Mouse (Mus musculus): ENCODE results near the gene Mettl26.

Gene Mettl26

DNA sequence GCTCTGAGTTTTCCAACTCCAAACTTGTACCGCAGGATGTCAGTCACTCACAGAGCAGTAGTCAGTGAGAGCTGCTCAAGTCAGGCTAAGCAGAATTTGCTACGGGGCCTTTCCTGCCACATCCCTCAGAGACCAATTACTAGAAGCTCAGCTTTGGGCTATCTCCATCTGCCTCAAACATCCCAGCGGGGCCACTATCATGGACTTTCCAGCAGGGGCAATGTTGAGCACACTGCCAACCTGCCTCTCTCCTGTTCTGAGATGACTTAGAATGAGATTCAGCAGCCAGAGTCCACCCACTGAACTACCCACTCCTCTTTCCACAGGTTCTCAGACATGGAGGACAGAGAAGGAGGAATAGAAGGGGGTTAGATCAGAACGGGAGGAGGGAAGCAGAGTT lies 10.8 kb downstream of the Mettl26 start:
- no peak for DNase-seq (ENCODE audit: low spot score)

DNA sequence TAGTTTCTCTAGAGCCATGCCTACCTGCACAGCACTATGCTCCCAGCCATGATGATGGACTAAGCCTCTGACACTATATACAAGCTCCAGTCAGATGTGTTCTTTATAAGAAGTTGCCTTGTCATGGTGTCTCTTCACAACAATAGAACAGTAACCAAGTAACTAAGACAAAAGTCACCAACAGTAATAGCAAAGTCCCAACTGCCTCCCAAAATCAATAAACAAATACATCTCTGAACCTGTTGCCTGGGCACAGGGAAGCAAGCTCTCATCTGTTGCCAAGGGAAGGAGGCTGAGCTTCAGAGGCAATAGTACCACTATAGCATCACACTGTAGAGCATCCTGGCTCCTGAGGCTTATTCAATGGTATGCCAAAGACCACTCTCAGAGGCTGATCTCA lies 11.9 kb downstream of the Mettl26 start:
- DNase-seq (ENCODE audit: low spot score): no peak

DNA sequence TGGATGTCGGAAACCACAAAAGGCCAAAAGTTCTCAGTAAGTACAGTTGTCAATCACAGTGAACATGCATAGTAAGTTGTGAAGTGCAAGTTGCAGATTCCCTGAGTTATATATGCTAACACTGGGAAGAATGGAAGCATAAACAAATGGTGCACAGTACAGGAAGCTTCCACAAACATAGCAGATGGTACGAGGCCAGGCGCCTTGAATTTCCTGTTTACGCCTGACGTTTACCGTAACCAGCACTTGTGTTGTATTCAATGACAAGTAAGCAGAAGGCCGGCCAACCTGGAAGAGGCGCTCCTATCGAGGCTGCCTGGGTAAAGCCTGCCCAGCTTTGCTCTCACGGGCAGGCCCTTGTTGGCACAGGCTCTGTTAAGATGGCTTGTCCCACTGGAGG lies 12.6 kb downstream of the Mettl26 start:
- DNase-seq (ENCODE audit: low spot score): peak; percentile 44

DNA sequence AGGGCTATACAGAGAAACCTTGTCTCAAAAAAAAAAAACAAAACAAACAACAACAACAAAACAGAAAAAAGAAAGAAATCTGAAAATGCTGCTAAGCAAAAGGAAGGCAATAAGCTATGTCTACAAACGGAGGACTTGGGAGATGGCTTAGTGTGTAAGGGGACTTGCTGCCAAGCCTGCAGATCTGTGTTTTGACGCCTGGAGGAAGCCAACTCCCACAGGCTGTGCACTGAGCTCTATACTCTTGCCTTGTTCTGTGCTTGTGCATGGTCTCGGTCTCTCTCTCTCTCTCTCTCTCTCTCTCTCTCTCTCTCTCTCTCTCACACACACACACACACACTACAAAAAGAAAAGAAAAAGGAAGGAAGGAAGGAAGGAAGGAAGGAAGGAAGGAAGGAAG lies 14.0 kb downstream of the Mettl26 start:
- DNase-seq (ENCODE audit: low spot score): no peak

DNA sequence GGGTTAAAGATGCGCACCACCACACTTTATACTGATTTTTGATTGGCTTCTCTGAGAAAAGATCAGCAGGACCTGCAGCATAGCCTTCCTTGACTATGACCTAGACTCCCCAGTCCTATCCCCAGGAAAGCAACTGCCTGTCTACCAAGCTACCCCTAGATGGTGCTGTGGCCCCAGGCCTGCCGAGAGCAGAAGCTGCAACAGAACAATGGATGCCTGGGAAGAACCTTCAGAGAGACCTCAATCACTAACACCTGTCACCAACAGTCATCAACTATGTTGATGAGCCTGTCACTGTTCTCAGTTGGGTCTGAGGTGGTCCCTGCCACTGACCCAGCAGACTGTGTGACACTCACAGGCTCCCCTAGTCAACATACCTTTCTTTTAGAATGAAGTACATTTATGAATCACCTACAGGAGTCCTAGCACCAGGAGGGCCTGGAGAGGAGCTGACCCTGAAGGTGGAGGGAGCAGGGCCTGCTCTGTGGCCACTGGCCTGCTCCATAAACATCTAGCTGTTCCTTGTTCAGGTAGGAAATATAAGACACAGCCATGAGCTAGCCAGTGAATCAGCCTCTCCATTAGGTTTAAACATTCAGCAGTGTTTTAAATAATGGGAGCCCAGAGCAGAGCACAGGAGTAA lies 19.2 kb downstream of the Mettl26 start:
- peak; percentile 78 for DNase-seq (ENCODE audit: low spot score)

DNA sequence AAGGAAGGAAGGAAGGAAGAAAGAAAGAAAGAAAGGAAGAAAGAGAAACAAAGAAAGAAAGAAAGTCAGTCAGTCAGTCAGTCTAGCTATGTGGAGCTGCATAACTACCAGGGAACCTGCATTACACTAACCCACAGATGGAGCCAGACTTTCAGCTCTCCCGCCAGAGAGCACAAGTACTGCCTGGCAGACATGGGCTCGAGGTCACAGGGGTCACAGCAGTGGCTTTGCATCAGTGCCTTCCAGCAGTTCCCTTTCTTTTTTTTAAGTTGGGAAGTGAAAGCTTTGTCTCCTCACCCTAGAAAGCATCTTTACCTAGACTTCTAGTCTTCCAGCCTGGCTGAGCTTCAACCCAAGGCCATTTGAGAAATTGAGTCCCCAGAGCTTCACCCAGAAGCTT lies 20.5 kb downstream of the Mettl26 start:
- no peak for DNase-seq (ENCODE audit: low spot score)

DNA sequence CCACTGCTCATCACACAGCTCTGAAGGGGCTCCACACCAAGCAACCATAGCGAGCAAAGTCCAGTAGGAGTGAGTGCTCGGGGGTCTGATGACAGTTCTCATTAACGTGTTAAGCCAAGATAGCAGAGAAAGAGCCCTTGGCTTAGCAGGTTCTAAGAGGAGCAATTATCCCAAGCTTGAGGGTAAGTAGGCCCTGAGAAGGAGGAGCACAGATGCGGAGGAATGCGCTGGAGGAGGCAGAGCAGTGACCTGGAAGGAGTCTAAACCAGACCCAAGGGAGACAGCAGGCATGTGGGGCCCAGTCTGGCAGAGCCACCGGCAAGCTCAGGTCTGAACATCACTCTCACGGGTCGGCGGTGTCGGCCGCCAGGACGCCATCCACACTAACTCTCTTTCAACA lies 21.0 kb downstream of the Mettl26 start:
- DNase-seq (ENCODE audit: low spot score): no peak

DNA sequence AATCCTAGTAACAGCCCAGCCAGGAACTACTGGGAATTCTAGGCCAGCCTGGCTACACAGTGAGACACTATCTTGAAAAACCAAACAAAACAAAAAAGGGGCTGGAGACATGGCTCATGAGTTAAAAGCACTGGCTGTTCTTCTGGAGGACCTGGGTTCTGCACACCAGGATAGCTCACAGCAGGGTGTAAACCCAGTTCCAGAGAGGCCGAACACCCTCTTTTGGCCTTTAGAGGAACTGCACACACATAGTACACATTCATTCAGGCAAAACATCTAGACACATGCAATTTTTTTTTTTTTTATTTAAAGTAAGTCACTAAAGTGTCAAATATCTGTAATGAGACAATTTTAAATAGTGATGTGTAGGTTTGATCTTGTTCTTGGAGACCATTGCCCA lies 25.3 kb downstream of the Mettl26 start:
- no peak for DNase-seq (ENCODE audit: low spot score)

DNA sequence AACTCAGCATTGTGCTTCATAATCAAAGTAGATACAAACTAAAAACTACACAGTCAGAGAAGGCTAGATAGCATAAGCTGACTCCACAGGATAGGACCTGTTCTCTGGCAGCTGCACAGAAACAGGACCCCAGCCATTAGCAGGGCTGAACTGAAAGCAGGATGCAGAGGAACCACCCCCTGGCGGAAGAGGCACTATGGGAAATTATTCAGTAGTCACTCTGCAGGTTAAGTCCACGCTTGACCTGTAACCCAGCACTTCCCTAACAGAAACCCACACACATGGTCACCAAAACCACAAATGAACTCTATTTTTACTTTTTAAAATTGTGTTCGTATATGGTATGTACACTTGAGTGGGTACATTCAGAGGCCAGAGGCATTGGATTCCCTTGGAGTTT lies 28.2 kb downstream of the Mettl26 start:
- no peak for DNase-seq (ENCODE audit: low spot score)

DNA sequence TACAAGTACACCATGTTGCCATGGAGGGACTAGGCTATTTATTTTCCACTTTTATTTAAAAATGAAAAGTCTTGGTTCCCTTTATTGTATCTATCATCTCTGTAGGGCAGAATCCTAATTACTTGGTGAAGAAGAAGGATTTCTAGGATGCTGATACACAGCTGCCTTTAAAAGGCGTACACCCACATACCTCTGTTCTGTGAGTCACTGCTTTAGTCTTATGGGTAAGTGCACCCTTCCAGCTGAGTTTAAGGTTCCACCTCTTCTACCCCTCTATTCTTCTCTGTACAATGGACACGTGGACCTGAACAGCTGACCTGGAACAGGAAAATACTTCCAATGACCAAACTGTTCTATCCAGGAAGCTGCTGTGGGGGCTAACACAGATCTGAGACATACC lies 32.8 kb downstream of the Mettl26 start:
- no peak for DNase-seq (ENCODE audit: low spot score)

DNA sequence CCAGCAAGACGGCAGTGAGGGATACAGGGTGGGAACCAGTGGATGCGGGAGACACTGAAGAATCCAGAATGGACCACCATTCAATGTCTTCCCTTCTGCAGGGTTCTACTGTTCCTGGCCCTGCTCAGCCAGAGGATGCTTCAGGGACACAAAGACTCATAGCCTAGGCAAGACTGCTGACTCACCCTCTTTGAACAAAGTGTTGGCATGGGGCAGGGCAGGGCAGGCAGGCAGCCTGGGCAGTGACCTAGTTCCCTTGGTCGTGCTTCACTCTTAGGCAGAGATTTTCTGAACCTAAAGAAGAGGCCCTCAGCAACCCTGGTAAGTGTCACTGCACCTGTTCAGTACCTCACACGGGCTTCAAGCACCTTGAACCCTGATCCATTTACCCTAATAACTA lies 36.9 kb downstream of the Mettl26 start:
- peak; percentile 33 for DNase-seq (ENCODE audit: low spot score)

DNA sequence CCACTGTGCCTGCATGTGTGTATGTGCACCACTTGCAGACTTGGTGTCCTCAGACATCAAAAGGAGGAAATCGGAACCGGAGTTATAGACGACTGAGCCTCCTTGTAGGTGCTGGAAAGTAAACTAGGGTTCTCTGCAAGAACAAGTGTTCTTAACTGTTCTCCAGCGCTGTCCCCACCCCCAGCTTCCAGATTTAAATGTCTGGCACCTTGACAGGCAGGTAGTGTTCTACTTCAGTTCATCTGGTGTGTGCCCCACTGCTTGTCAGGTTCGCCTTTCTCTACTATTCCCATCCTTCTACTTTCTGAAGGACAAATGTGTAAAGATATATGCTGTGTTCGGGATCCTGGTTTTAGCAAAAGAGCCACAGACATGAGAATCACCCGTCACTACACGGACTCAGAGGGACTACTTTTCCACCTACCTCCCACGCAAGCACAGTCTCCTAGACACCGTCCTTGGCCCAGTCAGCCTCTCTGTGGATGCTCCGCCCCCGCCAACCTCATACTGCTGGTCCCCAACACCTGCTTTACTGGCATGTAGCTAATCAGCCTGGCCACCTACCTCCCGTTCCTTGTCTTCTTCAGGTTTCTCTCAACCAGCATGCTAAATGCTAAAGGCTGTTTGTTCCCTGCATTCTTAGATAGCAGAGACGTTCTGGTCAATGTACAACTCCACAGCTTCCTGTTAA lies 38.5 kb downstream of the Mettl26 start:
- peak; percentile 38 for DNase-seq (ENCODE audit: low spot score)

DNA sequence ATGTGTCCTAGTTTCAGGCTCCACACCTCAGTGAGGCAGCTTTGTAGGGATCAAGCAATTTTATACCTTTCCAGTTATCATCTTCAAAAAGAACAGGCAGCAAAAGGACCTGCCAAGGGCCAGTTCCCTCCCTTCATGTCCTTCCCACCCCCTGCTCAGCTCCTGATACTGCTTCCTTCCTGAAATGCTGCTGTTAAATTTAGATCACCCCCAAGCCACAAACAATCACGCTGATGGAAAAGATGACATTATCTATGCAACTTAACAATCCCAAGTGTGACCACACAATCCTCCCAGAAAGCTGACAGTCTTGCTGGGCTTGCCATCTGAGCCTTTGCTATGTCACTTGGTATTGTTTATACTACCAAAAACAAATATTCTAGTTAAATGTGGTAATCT lies 39.0 kb downstream of the Mettl26 start:
- DNase-seq (ENCODE audit: low spot score): peak; percentile 47

DNA sequence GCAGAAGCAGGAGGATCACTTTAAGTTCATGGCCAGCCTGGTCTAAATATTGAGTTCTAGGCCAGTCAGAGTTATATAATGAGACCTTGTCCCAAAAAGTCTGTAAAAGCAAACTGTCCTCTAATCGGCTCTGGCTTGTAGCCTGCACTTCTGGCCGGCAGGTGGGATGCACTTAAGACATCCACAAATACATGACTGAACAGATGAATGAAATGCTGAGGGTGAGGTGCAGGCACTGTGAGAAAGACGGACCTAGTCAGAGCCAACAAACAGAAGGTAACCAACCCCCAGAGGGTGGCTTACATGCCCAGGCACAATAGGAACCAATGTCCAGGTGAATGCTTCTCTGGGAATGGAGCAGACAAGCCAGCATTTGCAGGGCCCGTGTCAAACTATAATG lies 39.4 kb downstream of the Mettl26 start:
- DNase-seq (ENCODE audit: low spot score): no peak

DNA sequence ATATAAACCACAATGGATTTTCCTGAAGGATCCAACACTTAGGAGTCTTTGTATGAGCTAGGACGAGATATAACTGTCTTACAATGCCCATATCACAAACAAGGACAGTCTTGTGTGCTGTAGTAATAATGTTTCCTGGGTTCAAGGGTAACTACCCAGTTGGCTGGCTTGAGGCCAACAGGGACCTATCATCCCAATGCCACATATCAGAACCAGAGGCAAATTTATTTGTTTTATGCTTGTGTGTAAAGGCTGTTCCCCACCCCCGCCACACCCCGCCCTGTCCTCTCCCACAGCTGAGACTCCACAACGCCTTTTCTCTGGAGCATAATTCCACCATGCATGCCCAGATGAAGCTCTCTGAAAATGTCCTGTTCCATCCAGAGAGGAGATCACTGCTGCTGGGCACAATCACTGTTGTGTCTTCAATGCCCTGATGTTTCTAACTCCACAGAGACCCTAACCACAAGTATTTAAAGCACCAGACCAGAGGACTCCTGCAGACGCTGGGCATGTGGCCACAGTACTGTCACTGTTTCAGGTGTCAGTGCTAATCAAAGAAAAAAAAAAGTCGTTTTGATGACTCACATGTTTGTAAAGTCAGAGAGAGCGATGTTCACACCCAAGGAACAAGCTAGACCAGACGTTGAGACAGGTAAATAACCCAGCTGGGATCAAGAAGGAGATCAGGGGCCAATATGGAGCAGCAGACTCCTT lies 42.2 kb downstream of the Mettl26 start:
- DNase-seq (ENCODE audit: low spot score): no peak

DNA sequence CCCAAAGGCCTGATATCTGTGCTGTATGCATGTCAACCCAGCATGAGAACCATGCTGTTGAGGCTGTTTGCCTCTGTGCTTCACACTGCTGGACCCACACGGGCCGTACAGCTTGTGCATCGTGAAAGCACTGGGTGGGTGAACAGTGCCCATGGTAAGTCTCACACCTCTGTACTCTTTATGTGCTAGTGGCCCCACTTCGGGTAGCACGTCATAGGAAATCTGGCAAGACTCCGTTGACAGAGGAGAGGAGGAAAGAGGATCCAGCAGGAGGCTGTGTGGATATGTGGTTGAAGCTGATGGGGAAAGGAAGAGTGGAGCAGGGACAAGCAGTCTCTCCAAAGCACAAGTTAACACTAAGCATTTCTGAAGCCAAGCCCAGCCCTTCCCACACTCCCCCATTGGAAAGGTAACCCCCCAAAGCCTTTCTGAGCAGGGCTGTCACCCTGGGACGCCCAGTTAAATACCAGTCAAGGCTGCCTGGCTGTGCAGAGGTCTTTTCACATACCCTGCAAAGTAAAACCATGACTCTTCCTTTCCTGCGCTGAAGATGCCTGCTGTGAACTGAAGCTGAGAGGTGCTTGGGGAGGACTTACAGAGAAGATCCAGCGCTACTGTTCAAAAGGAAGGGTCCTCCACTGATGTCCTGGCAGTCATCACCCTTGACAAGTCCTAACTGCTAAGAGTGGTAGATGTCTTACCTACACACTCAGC lies 43.3 kb downstream of the Mettl26 start:
- DNase-seq (ENCODE audit: low spot score): no peak

DNA sequence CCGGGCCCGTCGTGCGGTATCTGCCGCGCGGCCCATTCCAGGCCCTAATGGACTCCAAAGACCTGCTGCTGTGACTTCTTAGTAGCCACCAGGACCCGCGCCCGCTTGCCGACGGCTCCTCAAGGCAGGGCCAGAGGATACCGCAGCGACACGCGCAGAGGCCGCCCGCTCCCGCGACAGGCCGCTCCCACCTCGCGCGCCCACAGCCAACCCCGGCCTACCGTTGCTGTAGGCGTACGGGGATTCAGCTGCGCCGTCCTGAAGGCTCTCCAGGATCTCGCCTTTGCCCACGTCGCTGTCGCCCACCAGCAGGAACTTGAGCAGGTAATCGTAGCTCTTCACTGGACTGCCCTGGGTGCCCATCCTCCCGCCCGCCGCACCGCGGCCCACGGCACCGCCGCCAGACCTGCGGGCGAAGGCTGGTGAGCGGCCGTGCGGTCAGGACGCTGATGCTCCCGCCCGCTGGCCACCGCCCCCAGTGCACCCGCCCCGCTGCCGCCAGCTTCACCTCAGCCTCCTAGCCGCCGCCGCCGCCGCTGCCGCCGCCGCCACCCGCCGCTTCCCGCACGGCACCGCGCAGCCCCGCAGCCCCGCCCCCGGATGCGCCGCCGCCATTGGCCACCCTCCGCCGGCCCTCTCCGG lies 44.4 kb downstream of the Mettl26 start, which contains the start of gene Rab40c:
Rab40c (minus strand) TSS at position 584 of the 642 bp plus-strand sequence.
- DNase-seq (ENCODE audit: low spot score): no peak

DNA sequence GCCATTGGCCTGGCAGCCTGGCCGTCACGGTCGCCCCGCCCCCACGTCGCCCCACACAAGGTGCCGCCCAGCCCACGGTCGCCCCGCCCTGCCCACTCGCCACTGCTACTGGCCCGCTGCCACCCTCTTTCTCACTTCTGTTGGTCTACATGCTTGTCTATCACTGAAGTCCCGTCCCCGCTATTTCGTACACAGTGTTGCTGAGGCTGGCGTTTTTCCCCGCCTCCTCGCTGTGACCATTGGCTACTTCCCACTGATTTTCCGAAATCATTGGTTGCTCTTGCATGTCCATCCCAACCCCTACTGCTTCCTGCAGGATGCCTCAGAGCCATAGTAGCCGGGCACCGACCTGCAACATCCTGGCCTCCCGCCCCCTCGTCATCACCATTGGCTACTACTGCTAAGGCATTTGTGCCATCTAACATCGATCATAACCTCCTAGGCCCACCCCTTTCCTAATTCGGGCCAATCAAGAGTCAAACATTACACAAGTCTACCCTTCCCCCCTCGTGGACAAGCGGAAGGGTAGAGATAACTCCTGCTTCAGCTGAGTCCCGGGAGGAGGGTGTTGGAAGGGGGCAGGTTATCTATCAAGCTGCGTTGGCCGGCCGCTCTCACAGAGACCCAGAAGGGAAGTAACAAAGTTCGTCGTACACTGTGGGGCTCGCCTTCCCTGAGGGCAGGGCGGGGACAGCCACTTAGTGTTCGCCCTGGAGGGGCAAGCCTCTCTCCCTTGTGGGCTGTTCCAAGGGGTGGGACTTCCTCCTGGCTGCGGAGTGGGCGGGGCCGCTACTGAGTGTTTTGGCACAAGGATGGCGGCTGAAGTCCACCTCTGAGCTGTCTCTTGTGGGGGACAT lies 45.1 kb downstream of the Mettl26 start:
- DNase-seq (ENCODE audit: low spot score): peak; percentile 100

DNA sequence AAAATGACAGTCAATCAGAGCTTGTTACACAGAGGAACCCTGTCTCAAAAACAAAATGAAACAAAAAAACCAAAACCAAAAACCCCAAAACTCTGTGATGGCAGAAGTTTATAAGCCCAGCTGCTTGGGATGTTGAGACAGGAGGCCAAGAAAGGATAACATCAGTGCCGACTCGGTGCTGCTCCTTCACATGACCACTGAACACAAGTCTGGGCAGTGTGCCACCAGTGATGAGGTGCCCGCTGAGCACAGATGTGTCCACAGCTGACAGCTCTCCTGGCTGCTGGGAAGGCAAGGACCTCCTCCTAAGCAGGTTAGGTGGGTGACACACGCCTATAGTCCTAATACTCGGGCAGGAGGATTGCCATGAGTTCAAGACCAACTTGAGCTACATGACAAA lies 47.2 kb downstream of the Mettl26 start:
- no peak for DNase-seq (ENCODE audit: low spot score)

DNA sequence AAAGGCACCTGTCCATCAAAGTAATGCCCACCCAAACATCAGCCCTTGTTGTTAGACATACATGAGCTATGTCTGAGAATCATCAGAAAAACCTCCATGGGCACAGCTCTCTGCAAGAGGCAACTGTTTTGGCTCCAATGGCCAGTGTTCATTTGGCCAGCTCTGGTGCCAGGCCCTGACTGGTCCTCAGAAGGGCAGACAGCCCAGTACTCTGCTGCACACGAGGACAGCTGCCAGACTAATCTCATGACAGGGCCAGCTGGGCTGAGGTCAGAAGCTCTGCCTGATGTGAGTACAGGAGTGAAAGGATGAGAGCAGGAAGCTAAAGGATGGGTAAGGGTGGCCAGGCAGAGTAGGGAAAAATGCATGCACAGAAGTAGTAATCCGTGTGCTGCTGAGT lies 50.5 kb downstream of the Mettl26 start:
- no peak for DNase-seq (ENCODE audit: low spot score)
